Mouse (Mus musculus) embryonic facial prominence, embryonic 12.5 days (tissue): ENCODE results near the gene Fam178b. TPM values are rescaled to one million over a fixed set of nuclear protein-coding genes. Genes with fewer than 3 reads are reported as not detected.

Source experiments
- ATAC-seq: fragments of 200-750 bp; cut with Nextera tagmentation; 2 replicates; pipeline ENCODE4 v1.8.0; 2017; ENCODE audit not compliant: insufficient number of reproducible peaks, insufficient read depth, low FRiP score, low TSS enrichment
- H3K27ac ChIP-seq: fragments of 300-500 bp; sonication (generic); 2 replicates; pipeline ENCODE4 v1.5.1; 2016; ENCODE audit warnings: mild to moderate bottlenecking
- H3K27me3 ChIP-seq: fragments of 300-500 bp; sonication (generic); 2 replicates; pipeline ENCODE4 v1.6.1; 2016; ENCODE audit warnings: mild to moderate bottlenecking, moderate library complexity
- H3K36me3 ChIP-seq: fragments of 300-500 bp; sonication (generic); 2 replicates; pipeline ENCODE4 v1.6.1; 2016; ENCODE audit warnings: mild to moderate bottlenecking
- H3K4me1 ChIP-seq: fragments of 300-500 bp; sonication (generic); 2 replicates; pipeline ENCODE4 v1.6.1; 2016
- H3K4me2 ChIP-seq: fragments of 300-500 bp; sonication (generic); replicated peaks from 2 replicates; pipeline ENCODE4 v1.6.1; 2016; ENCODE audit warnings: mild to moderate bottlenecking, moderate library complexity
- H3K4me3 ChIP-seq: fragments of 300-500 bp; sonication (generic); 2 replicates; pipeline ENCODE4 v1.5.1; 2016; ENCODE audit warnings: mild to moderate bottlenecking
- H3K9ac ChIP-seq: fragments of 300-500 bp; sonication (generic); 2 replicates; pipeline ENCODE4 v1.6.1; 2016; ENCODE audit warnings: mild to moderate bottlenecking, moderate library complexity
- H3K9me3 ChIP-seq: fragments of 300-500 bp; sonication (generic); 2 replicates; pipeline ENCODE4 v1.6.1; 2016; ENCODE audit warnings: mild to moderate bottlenecking, moderate library complexity
- WGBS: fragments of 180-500 bp; shearing (Covaris S2); methylation state at CpG from one replicate; pipeline ENCODE4 v1.1.7; 2016; 5-methylcytosine and 5-hydroxymethylcytosine counted together
- polyA plus RNA-seq: library from polyadenylated mRNA; unstranded; fragments of >200 nt; fragmentation: Nextera tagmentation; extraction: Ambion mirVana; gene quantifications from 2 replicates; pipeline ENCODE4 v1.2.1, GENCODE M21; 2016

Gene Fam178b
- polyA plus RNA-seq, 1 experiment from 2014 or later = 1.2 TPM

GRCm38 (mm10) chr1:36614584-36614983 lies 68.4 kb downstream of the Fam178b start:
- Histone ChIP-seq H3K4me2 (no peak overlapping the region), H3K36me3 (no peaks in the 10 kb centered on the region), H3K27me3 (no peaks in the 10 kb centered on the region), H3K27ac (no peak overlapping the region), H3K9ac (no peak overlapping the region), H3K4me3 (no peak overlapping the region), H3K9me3 (no peaks in the 10 kb centered on the region), H3K4me1 (peaks cover 9% of the 10 kb centered on the region; the same call in 1 of the 2 replicates)
- WGBS = 74% methylated on average over 1 of the region's 1 CpGs
- ATAC-seq = no peak

- no peaks in the 10 kb centered on the region for H3K9me3 ChIP-seq
- H3K36me3 ChIP-seq = no peaks in the 10 kb centered on the region
- no peak overlapping the region for H3K27ac ChIP-seq
- WGBS = 89% methylated on average over 10 of the region's 10 CpGs
- H3K9ac ChIP-seq = no peak overlapping the region
- no peak for ATAC-seq
- no peak overlapping the region for H3K4me3 ChIP-seq
- no peaks in the 10 kb centered on the region for H3K27me3 ChIP-seq
- no peak overlapping the region for H3K4me2 ChIP-seq
- peaks cover 9% of the 10 kb centered on the region; the same call in 1 of the 2 replicates for H3K4me1 ChIP-seq
Observed at GRCm38 (mm10) chr1:36613374-36613895, 69.5 kb downstream of the Fam178b start.

DNA sequence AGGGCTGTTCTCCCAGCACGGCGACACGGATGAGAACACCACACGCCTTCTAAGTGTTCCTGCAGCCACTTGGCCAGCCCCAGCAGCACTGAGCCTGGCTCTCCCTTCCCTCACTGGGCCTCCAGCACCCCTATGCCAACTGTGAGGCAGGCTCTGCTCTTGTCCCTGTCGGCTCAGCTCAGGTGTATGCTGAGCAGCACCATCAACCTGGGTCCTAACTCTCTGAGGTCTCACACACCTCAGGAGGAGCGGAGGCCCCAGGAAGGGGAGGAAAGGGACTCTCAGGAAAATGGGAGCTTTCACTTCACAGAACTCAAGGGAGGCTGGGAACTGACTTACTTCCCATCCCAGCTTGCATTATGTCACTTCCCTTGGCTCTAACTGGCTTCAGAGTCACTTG lies 70.6 kb downstream of the Fam178b start:
- H3K27ac ChIP-seq = no peak overlapping the region
- H3K9ac ChIP-seq = no peak overlapping the region

GRCm38 (mm10) chr1:36611449-36612123 lies 71.4 kb downstream of the Fam178b start:
- Histone ChIP-seq H3K27me3 (no peaks in the 10 kb centered on the region), H3K9me3 (no peaks in the 10 kb centered on the region), H3K4me3 (no peak overlapping the region), H3K27ac (0 out of 2 replicates have a peak overlapping the region, but pooled peaks have one; percentile 2), H3K9ac (no peak overlapping the region), H3K4me2 (no peak overlapping the region), H3K36me3 (no peaks in the 10 kb centered on the region), H3K4me1 (peaks cover 9% of the 10 kb centered on the region; the same call in 1 of the 2 replicates)
- ATAC-seq = no peak
- 54% methylated on average over 13 of the region's 13 CpGs for WGBS

More for the DNA sequence above, 70.6 kb downstream of the Fam178b start:
- 74% methylated on average over 6 of the region's 6 CpGs for WGBS
- H3K4me3 ChIP-seq = no peak overlapping the region
- H3K27me3 ChIP-seq = no peaks in the 10 kb centered on the region
- H3K4me1 ChIP-seq = peaks cover 9% of the 10 kb centered on the region; the same call in 1 of the 2 replicates
- H3K36me3 ChIP-seq = no peaks in the 10 kb centered on the region
- H3K9me3 ChIP-seq = no peaks in the 10 kb centered on the region
- ATAC-seq = no peak
- H3K4me2 ChIP-seq = no peak overlapping the region

GRCm38 (mm10) chr1:36608211-36608610 lies 74.8 kb downstream of the Fam178b start:
- peaks cover 9% of the 10 kb centered on the region; the same call in 1 of the 2 replicates for H3K4me1 ChIP-seq
- no peak overlapping the region for H3K4me3 ChIP-seq
- 0 out of 2 replicates have a peak, but pooled peaks have one; percentile 49 for ATAC-seq
- H3K4me2 ChIP-seq = no peak overlapping the region
- H3K27ac ChIP-seq = no peak overlapping the region
- H3K36me3 ChIP-seq = no peaks in the 10 kb centered on the region
- no peaks in the 10 kb centered on the region for H3K9me3 ChIP-seq
- H3K27me3 ChIP-seq = no peaks in the 10 kb centered on the region
- no peak overlapping the region for H3K9ac ChIP-seq
- WGBS = 86% methylated on average over 4 of the region's 4 CpGs

- Histone ChIP-seq H3K9ac (no peak overlapping the region), H3K27ac (no peak overlapping the region), H3K36me3 (no peaks in the 10 kb centered on the region), H3K4me2 (no peak overlapping the region), H3K27me3 (no peaks in the 10 kb centered on the region), H3K4me3 (no peak overlapping the region), H3K4me1 (peaks cover 8% of the 10 kb centered on the region; the same call in 1 of the 2 replicates), H3K9me3 (no peaks in the 10 kb centered on the region)
- 66% methylated on average over 7 of the region's 7 CpGs for WGBS
- no peak for ATAC-seq
Observed at GRCm38 (mm10) chr1:36606951-36607350, 76.0 kb downstream of the Fam178b start.

GRCm38 (mm10) chr1:36604254-36605156 lies 78.5 kb downstream of the Fam178b start:
- 75% methylated on average over 12 of the region's 12 CpGs for WGBS
- H3K27me3 ChIP-seq = no peaks in the 10 kb centered on the region
- no peak for ATAC-seq

GRCm38 (mm10) chr1:36603361-36603760 lies 79.6 kb downstream of the Fam178b start:
- Histone ChIP-seq H3K9me3 (no peaks in the 10 kb centered on the region), H3K4me2 (no peak overlapping the region), H3K36me3 (no peaks in the 10 kb centered on the region), H3K4me3 (no peak overlapping the region), H3K27ac (no peak overlapping the region), H3K9ac (no peak overlapping the region), H3K4me1 (no peaks in the 10 kb centered on the region), H3K27me3 (no peaks in the 10 kb centered on the region)
- ATAC-seq = no peak
- 76% methylated on average over 9 of the region's 9 CpGs for WGBS

More at GRCm38 (mm10) chr1:36604254-36605156, 78.5 kb downstream of the Fam178b start:
- Histone ChIP-seq H3K4me2 (no peak overlapping the region), H3K4me1 (no peaks in the 10 kb centered on the region), H3K27ac (no peak overlapping the region), H3K9ac (no peak overlapping the region), H3K4me3 (no peak overlapping the region), H3K36me3 (no peaks in the 10 kb centered on the region), H3K9me3 (no peaks in the 10 kb centered on the region)

- WGBS = 62% methylated on average over 4 of the region's 4 CpGs
- no peaks in the 10 kb centered on the region for H3K27me3 ChIP-seq
- no peak for ATAC-seq
Observed at GRCm38 (mm10) chr1:36602271-36602670, 80.7 kb downstream of the Fam178b start.

DNA sequence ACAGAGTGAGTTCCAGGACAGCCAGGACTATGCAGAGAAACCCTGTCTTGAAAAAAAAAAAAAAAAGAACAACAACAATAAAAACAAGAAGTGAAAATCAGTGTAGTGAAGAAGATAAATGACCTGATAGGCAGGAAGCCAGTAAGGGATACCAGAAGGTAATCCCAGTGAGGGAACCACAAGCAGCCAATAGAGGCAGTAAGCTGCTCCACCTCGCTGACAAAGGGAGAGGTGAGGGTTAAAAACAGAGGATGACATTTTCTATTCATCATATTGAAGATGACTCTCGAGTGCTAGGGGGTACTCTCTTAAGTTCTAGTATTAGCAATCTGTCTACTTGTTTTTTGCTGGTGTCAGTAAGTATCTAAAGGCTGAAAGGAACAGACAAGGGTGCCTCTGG lies 84.6 kb downstream of the Fam178b start:
- no peaks in the 10 kb centered on the region for H3K27me3 ChIP-seq
- 66% methylated on average over 2 of the region's 2 CpGs for WGBS
- H3K4me1 ChIP-seq = peaks cover 11% of the 10 kb centered on the region; the same call in 1 of the 2 replicates
- H3K9ac ChIP-seq = no peak overlapping the region
- H3K9me3 ChIP-seq = no peaks in the 10 kb centered on the region
- no peak overlapping the region for H3K27ac ChIP-seq
- H3K36me3 ChIP-seq = no peaks in the 10 kb centered on the region
- no peak overlapping the region for H3K4me3 ChIP-seq
- H3K4me2 ChIP-seq = no peak overlapping the region
- ATAC-seq = no peak

More at GRCm38 (mm10) chr1:36602271-36602670, 80.7 kb downstream of the Fam178b start:
- H3K9me3 ChIP-seq = no peaks in the 10 kb centered on the region
- H3K27ac ChIP-seq = no peak overlapping the region
- no peaks in the 10 kb centered on the region for H3K36me3 ChIP-seq
- H3K4me3 ChIP-seq = no peak overlapping the region
- no peak overlapping the region for H3K9ac ChIP-seq
- H3K4me2 ChIP-seq = no peak overlapping the region
- no peaks in the 10 kb centered on the region for H3K4me1 ChIP-seq

GRCm38 (mm10) chr1:36596114-36596513 lies 86.9 kb downstream of the Fam178b start:
- Histone ChIP-seq H3K9ac (no peak overlapping the region), H3K4me2 (no peak overlapping the region), H3K4me1 (peaks cover 11% of the 10 kb centered on the region; the same call in 1 of the 2 replicates), H3K4me3 (no peak overlapping the region), H3K27me3 (no peaks in the 10 kb centered on the region), H3K27ac (0 out of 2 replicates have a peak overlapping the region, but pooled peaks have one; percentile 9), H3K9me3 (no peaks in the 10 kb centered on the region), H3K36me3 (no peaks in the 10 kb centered on the region)
- ATAC-seq = no peak
- 34% methylated on average over 4 of the region's 4 CpGs for WGBS
